Mouse (Mus musculus) frontal cortex, postnatal 10 days (tissue): ENCODE data around the gene Tln1.

Experiments
- DNase-seq, 2 experiments: peaks; one replicate each; pipeline ENCODE4 v3.0.0; 2022; ENCODE audit warnings: low spot score in 2 of 2, mixed read lengths in 1 of 2

The Tln1 gene

GRCm38 (mm10) chr4:43547160-43547559 lies 15.3 kb downstream of the Tln1 start:
- DNase-seq, result no peak

- no peak for DNase-seq
Observed at GRCm38 (mm10) chr4:43546375-43547047, 16.0 kb downstream of the Tln1 start.

GRCm38 (mm10) chr4:43542044-43542443 lies 20.4 kb downstream of the Tln1 start:
- no peak for DNase-seq

GRCm38 (mm10) chr4:43536031-43536430 lies 26.5 kb downstream of the Tln1 start:
- no peak for DNase-seq

GRCm38 (mm10) chr4:43535628-43536027 lies 26.9 kb downstream of the Tln1 start:
- no peak for DNase-seq

- DNase-seq, result no peak
Observed at GRCm38 (mm10) chr4:43533270-43533669, 29.2 kb downstream of the Tln1 start.

GRCm38 (mm10) chr4:43530581-43530980 lies 31.9 kb downstream of the Tln1 start:
- peak; percentile 55 to 64 for DNase-seq

- no peak for DNase-seq
Observed at GRCm38 (mm10) chr4:43530081-43530501, 32.4 kb downstream of the Tln1 start.

GRCm38 (mm10) chr4:43528487-43528886 lies 34.0 kb downstream of the Tln1 start:
- DNase-seq, result no peak

GRCm38 (mm10) chr4:43527880-43528279 lies 34.6 kb downstream of the Tln1 start:
- no peak for DNase-seq

- peak in 1 of 2 experiments; percentile 87 for DNase-seq
Observed at GRCm38 (mm10) chr4:43519956-43520355, 42.5 kb downstream of the Tln1 start.

- DNase-seq, result no peak
Observed at GRCm38 (mm10) chr4:43519551-43519950, 42.9 kb downstream of the Tln1 start.

GRCm38 (mm10) chr4:43515764-43516708 lies 46.5 kb downstream of the Tln1 start:
- DNase-seq, result no peak

- no peak for DNase-seq
Observed at GRCm38 (mm10) chr4:43513791-43514190, 48.7 kb downstream of the Tln1 start.

- no peak for DNase-seq
Observed at GRCm38 (mm10) chr4:43513300-43513699, 49.2 kb downstream of the Tln1 start.

- no peak for DNase-seq
Observed at GRCm38 (mm10) chr4:43512653-43513052, 49.8 kb downstream of the Tln1 start.

- no peak for DNase-seq
Observed at GRCm38 (mm10) chr4:43511675-43512454, 50.6 kb downstream of the Tln1 start.

- no peak for DNase-seq
Observed at GRCm38 (mm10) chr4:43509109-43509508, 53.4 kb downstream of the Tln1 start.

- DNase-seq, result no peak
Observed at GRCm38 (mm10) chr4:43508666-43508997, 53.9 kb downstream of the Tln1 start.

- DNase-seq, result no peak
Observed at GRCm38 (mm10) chr4:43507938-43508665, 54.4 kb downstream of the Tln1 start.

- DNase-seq, result no peak
Observed at GRCm38 (mm10) chr4:43506536-43507185, 55.8 kb downstream of the Tln1 start, which contains the start of gene Car9. Gene Car9 (plus strand): TSS chr4:43506966.
